Mouse (Mus musculus): ENCODE measurements around the gene Gm49673. TPM values are rescaled to one million over a fixed set of nuclear protein-coding genes. Genes with fewer than 3 reads are reported as not detected.
"Not testable (repeated sequence)": the region's sequence is repeated elsewhere in the genome, so short reads cannot be mapped to it uniquely, and the experiment has no call there.

Gene Gm49673
- polyA plus RNA-seq, 1 experiment from 2014 or later = not detected

DNA sequence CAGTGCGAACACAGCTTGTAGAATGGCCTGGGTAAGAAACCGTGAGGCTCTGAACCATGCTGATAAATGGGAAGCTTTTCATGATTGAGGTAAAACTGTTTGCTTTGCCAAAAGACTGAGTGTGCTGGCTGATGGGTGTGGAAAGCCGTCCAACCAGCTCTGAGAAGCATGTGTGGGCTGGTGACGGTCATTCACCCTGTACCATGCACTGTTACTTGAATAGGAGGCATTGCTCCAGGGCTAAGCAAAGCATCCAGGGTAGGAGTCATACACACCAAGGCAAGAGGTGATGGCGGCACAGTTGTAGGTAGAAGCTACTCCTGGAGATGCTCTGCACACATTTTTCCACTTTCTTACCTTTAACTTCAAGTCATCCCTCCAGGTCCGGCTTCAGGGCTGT, 23.0 kb downstream of the Gm49673 start:
- not testable (repeated sequence) for H3K4me3 ChIP-seq; H3K27me3 ChIP-seq; H3K4me2 ChIP-seq (replicated peaks); H3K9ac ChIP-seq; ATAC-seq (ENCODE audit: low FRiP score); H3K4me1 ChIP-seq; H3K36me3 ChIP-seq; H3K27ac ChIP-seq; H3K9me3 ChIP-seq (replicated peaks)
- 88% methylated on average over 3 of the region's 6 CpGs for WGBS

DNA sequence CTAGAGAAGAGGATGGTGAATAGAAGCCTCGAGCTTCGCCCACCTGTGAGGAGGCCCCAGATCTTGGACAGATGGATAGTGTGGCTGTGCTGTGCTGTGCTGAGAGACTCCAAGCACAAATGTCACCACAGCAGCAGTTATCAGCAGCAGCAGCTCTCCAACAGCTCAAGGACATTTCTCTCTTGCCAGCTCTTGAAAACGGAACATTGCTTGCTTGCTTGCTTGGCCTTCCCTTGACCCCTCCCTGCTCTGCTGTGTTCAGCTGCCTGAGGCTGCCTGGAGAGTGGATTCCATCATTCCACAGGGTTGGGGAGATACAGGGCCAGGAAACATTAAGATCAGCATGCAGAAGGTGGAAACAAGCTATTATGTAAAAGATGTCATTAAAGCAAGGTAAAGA, 24.6 kb downstream of the Gm49673 start:
- no CpG with 5 or more reads among the region's 3 CpGs for WGBS
- not testable (repeated sequence) for H3K9me3 ChIP-seq (replicated peaks); H3K9ac ChIP-seq; ATAC-seq (ENCODE audit: low FRiP score); H3K27ac ChIP-seq; H3K4me3 ChIP-seq; H3K4me2 ChIP-seq (replicated peaks); H3K27me3 ChIP-seq; H3K36me3 ChIP-seq; H3K4me1 ChIP-seq

DNA sequence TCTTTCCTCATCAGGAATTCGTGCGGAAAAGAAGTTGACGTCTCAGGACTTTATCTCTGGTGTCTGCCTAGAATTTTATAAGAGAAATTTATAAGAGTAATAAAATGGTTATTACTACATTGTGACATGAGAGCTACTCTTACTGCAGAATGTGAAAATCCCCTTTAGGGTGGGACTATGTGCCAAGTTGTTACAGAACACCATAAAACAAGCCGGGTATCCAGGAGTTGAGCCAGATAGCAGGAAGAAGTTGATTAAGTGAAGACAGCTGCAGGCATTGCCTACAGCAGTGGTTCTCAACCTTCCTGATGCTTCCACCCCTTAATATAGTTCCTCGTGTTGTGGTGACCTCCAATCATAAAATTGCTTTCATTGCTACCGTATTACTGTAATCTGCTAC, 30.7 kb downstream of the Gm49673 start:
- not testable (repeated sequence) for H3K36me3 ChIP-seq; H3K4me1 ChIP-seq; H3K4me2 ChIP-seq (replicated peaks); H3K9me3 ChIP-seq (replicated peaks); H3K27ac ChIP-seq; H3K9ac ChIP-seq; H3K4me3 ChIP-seq; H3K27me3 ChIP-seq; ATAC-seq (ENCODE audit: low FRiP score)
- WGBS = no CpG with 5 or more reads among the region's 6 CpGs

DNA sequence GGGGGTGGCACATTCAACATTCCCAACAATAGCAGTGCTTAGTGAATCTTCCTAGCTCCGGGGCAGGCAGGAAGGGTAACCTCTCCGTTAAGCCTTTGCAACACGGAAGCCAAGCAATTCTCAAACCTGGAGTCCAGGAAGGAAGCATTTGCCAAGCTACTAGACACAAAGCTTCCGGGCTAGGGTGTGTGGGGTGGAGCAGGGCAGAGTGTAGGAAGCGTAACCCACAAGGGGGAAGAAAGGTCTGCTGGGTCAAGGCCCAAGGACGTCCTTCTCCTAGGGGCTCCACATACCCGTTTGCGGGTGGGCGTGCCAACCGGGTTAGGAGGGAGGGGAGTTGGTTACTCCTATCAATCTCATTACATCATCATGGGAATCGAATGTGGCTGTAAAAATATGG, 31.2 kb downstream of the Gm49673 start:
- not testable (repeated sequence) for H3K36me3 ChIP-seq; H3K9ac ChIP-seq; H3K4me3 ChIP-seq; ATAC-seq (ENCODE audit: low FRiP score); H3K27me3 ChIP-seq; H3K27ac ChIP-seq; H3K4me1 ChIP-seq; H3K4me2 ChIP-seq (replicated peaks); H3K9me3 ChIP-seq (replicated peaks)
- WGBS = 84% methylated on average over 6 of the region's 11 CpGs

DNA sequence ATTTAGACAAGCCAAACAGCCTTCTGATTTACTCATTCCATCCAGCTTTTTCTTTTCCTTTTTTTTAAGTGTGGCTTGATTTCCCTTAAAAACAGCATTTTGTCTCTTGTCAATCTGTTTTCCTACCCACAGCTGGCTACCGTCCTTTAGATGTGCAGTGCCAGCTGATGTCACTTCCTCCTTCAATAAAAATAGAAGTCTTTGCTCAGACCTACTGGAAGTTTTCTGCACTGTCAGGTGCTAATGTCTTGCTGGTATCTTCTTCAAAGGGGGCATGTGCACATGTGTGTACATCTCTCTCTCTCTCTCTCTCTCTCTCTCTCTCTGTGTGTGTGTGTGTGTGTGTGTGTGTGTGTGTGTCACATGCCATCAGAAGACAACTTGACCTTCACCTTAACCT, 35.4 kb downstream of the Gm49673 start:
- not testable (repeated sequence) for H3K4me2 ChIP-seq (replicated peaks); H3K27me3 ChIP-seq; H3K9ac ChIP-seq; H3K4me3 ChIP-seq; ATAC-seq (ENCODE audit: low FRiP score); H3K36me3 ChIP-seq; H3K4me1 ChIP-seq; H3K9me3 ChIP-seq (replicated peaks); H3K27ac ChIP-seq
- no CpG with 5 or more reads among the region's 1 CpGs for WGBS

DNA sequence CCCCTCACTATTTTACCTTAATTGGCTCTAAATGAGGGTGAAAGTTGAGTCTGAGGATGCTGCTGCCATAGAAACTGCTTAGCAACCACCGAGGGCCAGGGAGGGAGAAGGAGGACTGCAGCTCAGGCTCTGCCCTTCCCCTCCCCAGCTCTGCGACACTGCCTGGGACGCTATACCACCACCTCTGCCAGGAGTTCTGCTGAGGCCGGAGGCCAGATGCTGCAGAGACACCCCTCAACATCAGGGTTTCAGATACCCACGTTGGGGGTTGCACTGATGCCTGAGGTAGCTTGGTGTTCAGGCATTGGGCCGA, 46.3 kb downstream of the Gm49673 start:
- H3K27me3 ChIP-seq; H3K4me3 ChIP-seq; H3K27ac ChIP-seq; H3K36me3 ChIP-seq; H3K4me2 ChIP-seq (replicated peaks); H3K9ac ChIP-seq; H3K4me1 ChIP-seq; H3K9me3 ChIP-seq (replicated peaks): not testable (repeated sequence)
- ATAC-seq (ENCODE audit: low FRiP score) = peak; percentile 86
- WGBS = 36% methylated on average over 2 of the region's 6 CpGs

DNA sequence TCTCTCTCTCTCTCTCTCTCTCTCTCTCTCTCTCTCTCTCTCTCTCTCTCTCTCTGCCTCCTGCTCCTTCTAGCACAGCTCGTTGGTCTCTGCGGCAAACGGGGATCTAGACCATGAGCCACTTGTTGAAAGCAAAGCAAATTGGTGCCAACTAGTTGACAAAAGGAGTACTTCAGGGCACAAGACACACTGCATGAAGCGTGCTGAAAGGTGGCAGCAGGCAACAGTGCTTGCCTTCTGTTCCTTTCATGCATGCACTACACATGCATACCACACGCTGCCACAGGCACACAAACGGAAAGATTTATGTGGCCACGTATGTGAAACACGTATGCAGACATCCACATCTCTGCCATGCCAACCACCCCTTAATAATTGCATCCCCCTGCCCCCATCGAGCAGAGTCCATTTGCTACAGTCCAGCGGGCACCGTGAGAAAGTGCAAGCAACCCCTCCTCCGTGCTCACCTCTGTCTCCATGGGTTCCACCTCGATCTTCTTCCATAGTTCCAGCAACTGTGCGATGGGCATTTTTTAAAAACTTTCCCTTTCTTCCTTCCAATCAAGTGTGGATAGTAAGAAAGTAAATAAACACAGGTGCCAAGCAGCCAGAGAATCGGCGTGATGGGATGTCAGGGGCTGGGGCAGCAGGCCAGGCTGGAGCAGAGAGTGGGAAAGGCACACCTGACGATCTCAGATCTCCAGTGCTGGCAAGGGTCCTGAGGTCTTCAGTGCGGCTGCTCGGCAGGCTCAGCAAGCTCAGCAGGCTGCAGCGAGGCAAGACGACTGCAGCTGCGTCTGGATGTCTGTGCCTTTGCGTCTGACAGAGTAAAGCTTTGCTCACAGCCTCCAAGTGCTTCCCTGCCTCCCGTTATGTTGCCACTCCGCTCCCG, 46.9 kb downstream of the Gm49673 start:
- H3K9me3 ChIP-seq (replicated peaks); H3K36me3 ChIP-seq; H3K27ac ChIP-seq; H3K4me2 ChIP-seq (replicated peaks); H3K27me3 ChIP-seq; H3K4me3 ChIP-seq; H3K9ac ChIP-seq; H3K4me1 ChIP-seq: not testable (repeated sequence)
- ATAC-seq (ENCODE audit: low FRiP score) = peak; percentile 85
- 35% methylated on average over 7 of the region's 26 CpGs for WGBS

DNA sequence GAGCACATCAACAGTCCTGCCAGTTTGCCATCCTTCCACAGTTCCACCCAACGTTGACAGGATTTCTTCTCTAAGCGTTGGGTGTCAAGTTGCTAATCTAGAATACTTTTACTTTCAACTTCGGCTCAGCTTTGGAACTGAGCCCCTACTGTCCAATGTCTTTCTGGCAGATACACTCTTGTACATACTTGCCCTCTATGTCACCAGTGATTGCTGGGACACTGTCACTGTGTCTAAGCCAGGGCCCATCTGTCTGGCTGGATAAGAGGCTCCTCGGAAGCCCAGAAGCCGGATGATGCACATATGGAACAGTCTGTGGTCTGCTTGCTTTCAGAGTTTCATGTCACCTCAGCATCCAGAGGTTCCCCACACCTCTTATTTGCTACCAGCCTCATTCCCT, 51.4 kb downstream of the Gm49673 start:
- H3K27ac ChIP-seq = not testable (repeated sequence)

DNA sequence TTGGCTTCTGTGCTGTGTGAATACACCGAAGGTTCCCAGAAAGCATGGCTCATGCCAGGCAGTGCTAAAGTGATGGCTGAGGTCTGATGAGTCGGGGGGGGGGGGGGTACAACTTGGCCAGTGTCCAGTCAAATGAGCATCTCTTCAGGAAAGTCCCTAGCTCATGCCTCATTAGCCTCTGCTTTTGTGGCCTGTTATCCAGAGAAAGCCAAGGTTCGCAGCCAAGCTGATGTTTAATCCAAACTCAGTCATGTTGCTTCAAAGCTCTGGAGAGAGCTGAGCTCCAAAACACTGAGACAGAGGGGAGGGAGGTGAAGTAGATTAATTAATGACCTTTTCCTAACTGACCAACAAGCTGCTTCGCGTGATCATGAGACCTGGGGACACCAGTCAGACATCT, 51.9 kb downstream of the Gm49673 start:
- 36% methylated on average over 3 of the region's 5 CpGs for WGBS
- not testable (repeated sequence) for H3K9ac ChIP-seq; H3K36me3 ChIP-seq; H3K4me2 ChIP-seq (replicated peaks); H3K9me3 ChIP-seq (replicated peaks); H3K27ac ChIP-seq; H3K27me3 ChIP-seq; H3K4me3 ChIP-seq; ATAC-seq (ENCODE audit: low FRiP score); H3K4me1 ChIP-seq

More for the DNA sequence above, 51.4 kb downstream of the Gm49673 start:
- ATAC-seq (ENCODE audit: low FRiP score); H3K4me3 ChIP-seq; H3K9me3 ChIP-seq (replicated peaks); H3K27me3 ChIP-seq; H3K9ac ChIP-seq; H3K36me3 ChIP-seq; H3K4me2 ChIP-seq (replicated peaks); H3K4me1 ChIP-seq: not testable (repeated sequence)
- 86% methylated on average over 5 of the region's 5 CpGs for WGBS

DNA sequence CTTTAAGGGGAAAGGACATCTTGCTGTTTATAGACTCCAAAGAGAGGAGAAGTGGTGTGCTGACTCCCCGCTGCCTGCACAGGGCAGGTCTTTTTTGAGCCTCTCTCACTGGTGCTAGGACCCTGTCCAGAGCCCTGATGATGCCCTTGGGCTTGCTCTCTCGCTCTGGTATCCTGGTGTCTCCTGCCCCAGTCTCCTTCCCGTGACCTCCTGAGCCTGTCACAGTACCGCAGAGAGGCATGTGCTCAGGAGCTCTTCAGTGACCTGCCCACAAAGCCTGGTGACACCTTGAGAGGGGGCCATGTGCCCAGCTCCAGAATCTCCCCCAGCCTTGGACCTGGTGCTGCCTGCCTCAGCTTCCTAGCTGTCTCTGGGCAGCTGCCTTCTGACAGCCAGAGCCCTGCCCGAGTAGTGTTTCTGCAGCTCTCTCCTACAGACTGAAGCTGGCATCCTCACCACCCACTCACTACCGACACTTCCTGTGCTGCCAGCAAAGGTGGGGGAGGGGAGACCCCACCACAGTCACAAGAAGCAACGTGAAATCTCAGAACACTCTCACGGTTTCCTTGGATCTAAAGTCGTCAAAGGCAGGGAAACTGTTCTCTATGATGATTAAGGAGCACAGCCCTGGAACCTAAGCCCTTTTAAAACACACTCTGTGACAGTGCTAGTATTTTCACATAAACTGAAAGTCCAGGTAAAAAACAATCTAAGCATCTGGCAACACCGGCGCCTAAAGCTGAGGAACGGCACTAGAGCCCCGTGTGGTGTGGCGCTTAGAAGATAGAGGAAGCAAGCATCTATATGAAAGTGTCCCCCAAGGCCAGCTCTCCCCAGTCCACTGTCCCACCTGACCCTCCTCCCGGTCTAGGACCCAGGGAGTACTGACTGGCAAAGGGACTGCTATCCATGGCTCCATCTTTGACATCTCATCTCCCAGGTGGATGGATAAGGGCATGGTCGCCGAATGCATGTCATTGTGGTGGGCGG, 54.8 kb downstream of the Gm49673 start:
- not testable (repeated sequence) for H3K36me3 ChIP-seq; H3K9ac ChIP-seq; H3K27ac ChIP-seq; H3K4me3 ChIP-seq; H3K27me3 ChIP-seq; H3K4me1 ChIP-seq; H3K9me3 ChIP-seq (replicated peaks); H3K4me2 ChIP-seq (replicated peaks); ATAC-seq (ENCODE audit: low FRiP score)
- WGBS = 59% methylated on average over 4 of the region's 18 CpGs

DNA sequence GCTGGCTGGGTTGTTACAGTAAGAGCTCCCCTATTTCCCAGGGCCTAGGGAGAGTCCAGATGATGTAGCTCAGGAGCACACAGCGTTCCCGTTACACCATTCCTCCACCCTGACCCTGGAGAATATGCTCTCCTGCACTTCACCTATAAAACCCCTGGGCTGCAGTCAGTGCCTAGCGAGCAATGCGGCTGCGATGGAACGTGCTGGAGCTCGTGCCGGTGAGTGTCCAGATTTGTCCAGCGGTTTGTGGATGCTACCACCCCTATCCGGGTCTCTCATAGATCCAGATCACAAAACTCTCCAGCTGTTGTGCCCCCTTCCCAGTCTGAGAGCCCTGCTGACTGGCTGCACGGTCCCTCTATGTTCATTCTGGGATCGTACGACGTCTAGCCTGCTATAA, 56.3 kb downstream of the Gm49673 start:
- not testable (repeated sequence) for H3K27ac ChIP-seq; H3K4me3 ChIP-seq; H3K4me2 ChIP-seq (replicated peaks); H3K36me3 ChIP-seq; H3K4me1 ChIP-seq; H3K9me3 ChIP-seq (replicated peaks); ATAC-seq (ENCODE audit: low FRiP score); H3K27me3 ChIP-seq; H3K9ac ChIP-seq
- 90% methylated on average over 14 of the region's 14 CpGs for WGBS

DNA sequence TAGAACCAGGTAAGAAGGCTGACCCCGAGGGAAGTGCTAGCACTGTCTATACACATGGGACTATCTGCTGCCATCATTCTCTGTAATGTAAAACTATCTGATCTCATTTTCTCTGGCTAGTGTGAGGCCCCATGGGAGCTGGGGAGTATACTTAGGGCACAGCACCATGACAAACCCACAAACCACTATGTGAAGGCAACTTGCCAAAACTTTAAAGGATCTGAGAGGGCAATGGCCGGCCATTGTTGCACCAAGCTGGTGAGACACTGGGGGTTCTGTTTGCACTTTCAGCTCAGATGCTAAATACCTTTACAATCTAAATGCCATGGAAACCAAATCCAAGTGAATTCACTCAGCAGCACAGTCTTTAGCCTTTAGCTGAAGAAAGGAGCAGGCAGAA, 77.7 kb downstream of the Gm49673 start:
- not testable (repeated sequence) for H3K36me3 ChIP-seq; H3K27me3 ChIP-seq; H3K9ac ChIP-seq; H3K27ac ChIP-seq; H3K4me3 ChIP-seq; ATAC-seq (ENCODE audit: low FRiP score); H3K9me3 ChIP-seq (replicated peaks); H3K4me1 ChIP-seq; H3K4me2 ChIP-seq (replicated peaks)
- 76% methylated on average over 2 of the region's 2 CpGs for WGBS

Data from hindbrain, embryonic 12.5 days (tissue).